In genomic region chr10:57531616-57532217, GRCm38 (mm10) we compare ENCODE assay signal across 8 mouse cellular contexts. TPM values are rescaled to one million over a fixed set of nuclear protein-coding genes. Genes with fewer than 3 reads are reported as not detected.
DNase-seq lines count a peak whose midpoint lies in the region; ATAC-seq and TF ChIP-seq lines count a peak whose summit lies in the region.

No protein-coding gene starts in this region.

- ATAC-seq in erythroblast, adult 5-6 weeks (replicated peaks; ENCODE audit: low FRiP score, poor library complexity, severe bottlenecking): no peak
- no peak for ATAC-seq in limb, embryonic 13.5 days (ENCODE audit: low FRiP score, low read depth)
- ATAC-seq in stomach, postnatal 0 days (ENCODE audit: low FRiP score, low TSS enrichment): no peak

- WGBS in thymus, adult 2 months: 3% methylated on average over 28 of the region's 28 CpGs
- WGBS in limb, embryonic 13.5 days: 3% methylated on average over 28 of the region's 28 CpGs
- WGBS in stomach, postnatal 0 days: under 1% methylated on average over 28 of the region's 28 CpGs

- no peak for TF ChIP-seq POLR2A in thymus, adult 2 months (IDR thresholded peaks at IDR 0.05; ENCODE audit: control insufficient read depth, extremely low read depth, insufficient read depth, low read length, poor library complexity)

- no peak for DNase-seq in thymus, adult 2 months
- no peak for DNase-seq in thymus, postnatal 14 days
- no peak for DNase-seq in stomach, postnatal 0 days (ENCODE audit: low spot score)
- no peak for DNase-seq in spleen, postnatal 14 days (ENCODE audit: low spot score in 2 of 2)
- no peak for DNase-seq in frontal cortex, postnatal 36 days (ENCODE audit: low spot score in 2 of 2)

- no peak for TF ChIP-seq CTCF in thymus, adult 2 months (IDR thresholded peaks at IDR 0.05; ENCODE audit: borderline replicate concordance, control insufficient read depth, extremely low read depth, insufficient read depth, low read length, poor library complexity)
- no peak for TF ChIP-seq CTCF in stomach, postnatal 0 days (IDR thresholded peaks at IDR 0.05; ENCODE audit: low read depth)

- H3K36me3 ChIP-seq in erythroblast, embryonic 14.5 days (ENCODE audit: control insufficient read depth): peaks cover 31% of the 10 kb centered on the region
- H3K36me3 ChIP-seq in thymus, adult 2 months (ENCODE audit: control insufficient read depth, insufficient read depth, low read length): peaks cover 8% of the 10 kb centered on the region
- peaks cover 9% of the 10 kb centered on the region for H3K36me3 ChIP-seq in limb, embryonic 13.5 days
- no peaks in the 10 kb centered on the region for H3K36me3 ChIP-seq in stomach, postnatal 0 days (ENCODE audit: control insufficient read depth, insufficient read depth, low read length)

- peak overlapping the region; percentile 90 for H3K9ac ChIP-seq in limb, embryonic 13.5 days
- H3K9ac ChIP-seq in stomach, postnatal 0 days (ENCODE audit: low read length): peak overlapping the region; percentile 92

- H3K4me3 ChIP-seq in erythroblast, embryonic 14.5 days (replicated peaks): peak overlapping the region; percentile 97
- peak overlapping the region; percentile 94 for H3K4me3 ChIP-seq in thymus, adult 2 months (ENCODE audit: control insufficient read depth, insufficient read depth, low read length)
- peak overlapping the region; percentile 87 for H3K4me3 ChIP-seq in limb, embryonic 13.5 days
- H3K4me3 ChIP-seq in stomach, postnatal 0 days (ENCODE audit: low read depth, low read length): peak overlapping the region; percentile 93

- H3K4me2 ChIP-seq in limb, embryonic 13.5 days (replicated peaks): peak overlapping the region; percentile 70
- peak overlapping the region; percentile 58 for H3K4me2 ChIP-seq in stomach, postnatal 0 days (replicated peaks; ENCODE audit: low read depth)

- H3K9me3 ChIP-seq in erythroblast, embryonic 14.5 days (ENCODE audit: control insufficient read depth, low read length): no peaks in the 10 kb centered on the region
- no peaks in the 10 kb centered on the region for H3K9me3 ChIP-seq in limb, embryonic 13.5 days
- no peaks in the 10 kb centered on the region for H3K9me3 ChIP-seq in stomach, postnatal 0 days (ENCODE audit: control insufficient read depth, low read length)

- TF ChIP-seq EP300 in stomach, postnatal 0 days (optimal IDR thresholded peaks at IDR 0.05): no peak

- peaks cover 3% of the 10 kb centered on the region for H3K27me3 ChIP-seq in erythroblast, embryonic 14.5 days (ENCODE audit: control insufficient read depth)
- no peaks in the 10 kb centered on the region for H3K27me3 ChIP-seq in thymus, adult 2 months (ENCODE audit: control insufficient read depth, insufficient read depth, low read length)
- H3K27me3 ChIP-seq in limb, embryonic 13.5 days: no peaks in the 10 kb centered on the region
- H3K27me3 ChIP-seq in stomach, postnatal 0 days (ENCODE audit: control insufficient read depth, insufficient read depth, low read length): no peaks in the 10 kb centered on the region

- peaks cover 39% of the 10 kb centered on the region for H3K4me1 ChIP-seq in erythroblast, embryonic 14.5 days (ENCODE audit: control insufficient read depth)
- H3K4me1 ChIP-seq in thymus, adult 2 months (replicated peaks; ENCODE audit: control insufficient read depth, insufficient read depth, low read length): peaks cover 2% of the 10 kb centered on the region
- H3K4me1 ChIP-seq in limb, embryonic 13.5 days: peaks cover 20% of the 10 kb centered on the region
- peaks cover 3% of the 10 kb centered on the region; the same call in 1 of the 2 replicates for H3K4me1 ChIP-seq in stomach, postnatal 0 days (replicated peaks; ENCODE audit: control insufficient read depth, insufficient read depth)

- H3K27ac ChIP-seq in thymus, adult 2 months (ENCODE audit: control insufficient read depth, insufficient read depth, low read length): peak overlapping the region; percentile 77
- peak overlapping the region; percentile 92 for H3K27ac ChIP-seq in limb, embryonic 13.5 days
- H3K27ac ChIP-seq in stomach, postnatal 0 days (replicated peaks): peak overlapping the region; percentile 96

RNA-seq across cellular contexts. Expression of gene Serinc1, which starts 0.6 kb away (rescaled TPM):
- 1.1 and 1.3 TPM in 2 replicates for polyA plus RNA-seq in erythroblast, embryonic 14.5 days (2012)
- total RNA-seq in erythroblast, adult 5-6 weeks (2015; ENCODE audit: low replicate concordance): 419 and 426 TPM in 2 replicates
- total RNA-seq in erythroblast, adult 5-6 weeks (2017; ENCODE audit: low replicate concordance): 600 and 676 TPM in 2 replicates
- polyA plus RNA-seq in thymus, adult 2 months (2012; rRNA removed): 37.6 and 41.7 TPM in 2 replicates
- polyA plus RNA-seq in limb, embryonic 13.5 days (2015; fragmentation: Nextera tagmentation; extraction: Ambion mirVana): 167 and 172 TPM in 2 replicates
- 84.0 and 86.5 TPM in 2 replicates for polyA plus RNA-seq in stomach, postnatal 0 days (2015; fragmentation: Nextera tagmentation; extraction: Ambion mirVana)

RNA-seq across cellular contexts. Expression of gene Hsf2, which starts 45.5 kb away (rescaled TPM):
- 0.01 TPM in 1 of 2 replicates, not detected in the other for polyA plus RNA-seq in erythroblast, embryonic 14.5 days (2012)
- total RNA-seq in erythroblast, adult 5-6 weeks (2015; ENCODE audit: low replicate concordance): 0.38 and 3.6 TPM in 2 replicates
- total RNA-seq in erythroblast, adult 5-6 weeks (2017; ENCODE audit: low replicate concordance): 2.8 and 3.3 TPM in 2 replicates
- polyA plus RNA-seq in thymus, adult 2 months (2012; rRNA removed): 5.3 and 7.0 TPM in 2 replicates
- 45.8 and 50.1 TPM in 2 replicates for polyA plus RNA-seq in limb, embryonic 13.5 days (2015; fragmentation: Nextera tagmentation; extraction: Ambion mirVana)
- 11.2 and 12.7 TPM in 2 replicates for polyA plus RNA-seq in stomach, postnatal 0 days (2015; fragmentation: Nextera tagmentation; extraction: Ambion mirVana)

Comparison
In these comparisons a context has a peak if more than half of its experiments do, and no peak if none do; other contexts are left out.
1. RNA of gene Serinc1, which starts 0.6 kb away (polyA plus RNA-seq): 167 to 172 TPM in limb, embryonic 13.5 days, 84.0 to 86.5 TPM in stomach, postnatal 0 days and 37.6 to 41.7 TPM in thymus, adult 2 months; 1.1 to 1.3 TPM in erythroblast, embryonic 14.5 days; every median in the first group is over 10 times any median in the second.
2. Peak in every context shown above with its lines, with median percentiles within 50 percentile points of each other: H3K4me3 ChIP-seq and H3K27ac ChIP-seq.